Mouse (Mus musculus) testis, adult 2 months (tissue): ENCODE results near the gene Ucp2. TPM values are rescaled to one million over a fixed set of nuclear protein-coding genes. Genes with fewer than 3 reads are reported as not detected.

Experiments
- H3K27ac ChIP-seq: fragments of 200-500 bp; 2 replicates; pipeline ENCODE4 v1.5.1; 2012; ENCODE audit warnings: low read depth, low read length; ENCODE audit not compliant: control insufficient read depth, insufficient read depth
- H3K27me3 ChIP-seq: fragments of 200-500 bp; 2 replicates; pipeline ENCODE4 v1.6.1; 2012; ENCODE audit warnings: mild to moderate bottlenecking, low read length, moderate library complexity; ENCODE audit not compliant: control insufficient read depth, insufficient read depth
- H3K36me3 ChIP-seq: fragments of 200-500 bp; 2 replicates; pipeline ENCODE4 v1.6.1; 2012; ENCODE audit warnings: mild to moderate bottlenecking, low read length; ENCODE audit not compliant: control insufficient read depth, insufficient read depth
- H3K4me1 ChIP-seq: fragments of 200-500 bp; 2 replicates; pipeline ENCODE4 v1.6.1; 2012; ENCODE audit warnings: low read length; ENCODE audit not compliant: control insufficient read depth, insufficient read depth
- H3K4me3 ChIP-seq: fragments of 200-500 bp; 2 replicates; pipeline ENCODE4 v1.5.1; 2012; ENCODE audit warnings: low read depth, mild to moderate bottlenecking, low read length, moderate library complexity, mixed read lengths; ENCODE audit not compliant: control insufficient read depth
- CTCF ChIP-seq: fragments of 200-500 bp; IDR thresholded peaks from 2 replicates; pipeline ENCODE4 v1.5.1; 2012; ENCODE audit warnings: low read depth, mild to moderate bottlenecking, inconsistent platforms, low read length, moderate library complexity; ENCODE audit not compliant: control insufficient read depth, insufficient read depth, insufficient replicate concordance
- POLR2A ChIP-seq: fragments of 200-500 bp; IDR thresholded peaks from 2 replicates; pipeline ENCODE4 v1.6.1; 2012; ENCODE audit warnings: low read depth, mild to moderate bottlenecking, inconsistent platforms, low read length, moderate library complexity; ENCODE audit not compliant: control insufficient read depth
- polyA plus RNA-seq: library from polyadenylated mRNA; depleted of rRNA; stranded (reverse); fragments of >200 nt; gene quantifications from 2 replicates; pipeline ENCODE4 v1.2.3, GENCODE M21; 2012

Gene Ucp2
- polyA plus RNA-seq, 1 experiment = 53.2 TPM

- Histone ChIP-seq H3K36me3 (no peaks in the 10 kb centered on the region), H3K27me3 (no peaks in the 10 kb centered on the region), H3K4me1 (peaks cover 9% of the 10 kb centered on the region), H3K27ac (no peak overlapping the region), H3K4me3 (no peak overlapping the region)
- TF ChIP-seq CTCF = no peak
- no peak for TF ChIP-seq POLR2A
Observed at GRCm38 (mm10) chr7:100497982-100498381, 4.8 kb downstream of the Ucp2 start.

DNA sequence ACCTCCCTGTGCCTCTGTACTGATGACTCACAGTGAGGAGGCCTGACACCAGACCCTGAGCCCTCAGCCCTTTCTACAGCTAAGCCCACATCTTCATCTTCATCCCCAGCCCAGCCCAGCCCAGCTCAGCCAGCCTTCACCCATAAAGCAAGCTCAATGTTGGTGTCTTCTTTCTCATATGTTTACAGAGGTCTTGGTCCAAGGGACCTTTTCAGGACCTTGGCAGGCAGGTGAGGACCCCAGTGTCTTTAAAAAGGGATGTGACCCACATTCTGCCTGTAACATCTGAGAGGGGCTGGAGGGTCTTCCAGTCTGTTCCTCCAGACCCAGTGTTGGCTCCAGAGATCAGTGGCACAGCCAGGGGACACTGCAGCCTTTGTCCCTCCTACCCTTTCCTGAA is 6.3 kb downstream of the Ucp2 start:
- no peaks in the 10 kb centered on the region for H3K27me3 ChIP-seq
- no peak overlapping the region for H3K27ac ChIP-seq
- no peak overlapping the region for H3K4me3 ChIP-seq
- H3K4me1 ChIP-seq = peaks cover 5% of the 10 kb centered on the region
- TF ChIP-seq POLR2A = no peak
- TF ChIP-seq CTCF = no peak
- no peaks in the 10 kb centered on the region for H3K36me3 ChIP-seq

DNA sequence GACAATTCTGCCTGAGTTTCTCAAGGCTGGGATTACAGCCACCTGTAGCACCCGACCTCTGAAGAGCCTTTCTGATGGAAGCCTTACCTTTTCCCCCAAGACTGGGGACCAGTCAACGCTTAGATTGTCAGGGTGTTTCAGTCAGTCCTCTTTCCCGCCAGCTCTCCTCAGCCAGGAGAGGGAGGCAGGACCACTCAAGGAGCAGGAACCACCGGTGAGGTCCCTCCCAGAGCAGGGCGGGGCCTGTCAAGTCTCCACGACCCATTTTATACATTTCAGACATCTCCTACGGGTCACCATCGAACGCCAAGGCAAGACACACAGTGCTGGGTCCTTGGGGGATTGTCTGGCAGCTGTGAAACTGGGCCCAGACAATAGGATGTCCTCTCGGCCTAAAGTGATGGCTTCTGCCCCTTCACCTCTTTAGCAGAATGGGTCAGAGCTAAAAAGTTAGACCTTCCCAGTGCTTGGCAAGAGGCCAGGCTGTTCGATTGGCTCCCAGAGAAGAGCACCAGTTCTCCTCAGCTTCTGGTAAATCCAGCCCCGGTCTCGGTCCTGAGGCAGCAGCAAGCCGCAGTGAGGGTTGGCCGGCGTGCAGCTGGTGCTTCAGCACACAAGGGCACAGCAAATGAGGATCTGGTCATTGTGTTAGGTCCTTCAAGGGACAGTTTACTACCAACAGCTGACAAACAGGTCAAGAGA is 7.3 kb downstream of the Ucp2 start:
- peaks cover 5% of the 10 kb centered on the region for H3K4me1 ChIP-seq
- no peaks in the 10 kb centered on the region for H3K27me3 ChIP-seq
- H3K4me3 ChIP-seq = no peak overlapping the region
- no peak for TF ChIP-seq CTCF
- H3K27ac ChIP-seq = no peak overlapping the region; the same call in 1 of the 2 replicates
- no peaks in the 10 kb centered on the region for H3K36me3 ChIP-seq

DNA sequence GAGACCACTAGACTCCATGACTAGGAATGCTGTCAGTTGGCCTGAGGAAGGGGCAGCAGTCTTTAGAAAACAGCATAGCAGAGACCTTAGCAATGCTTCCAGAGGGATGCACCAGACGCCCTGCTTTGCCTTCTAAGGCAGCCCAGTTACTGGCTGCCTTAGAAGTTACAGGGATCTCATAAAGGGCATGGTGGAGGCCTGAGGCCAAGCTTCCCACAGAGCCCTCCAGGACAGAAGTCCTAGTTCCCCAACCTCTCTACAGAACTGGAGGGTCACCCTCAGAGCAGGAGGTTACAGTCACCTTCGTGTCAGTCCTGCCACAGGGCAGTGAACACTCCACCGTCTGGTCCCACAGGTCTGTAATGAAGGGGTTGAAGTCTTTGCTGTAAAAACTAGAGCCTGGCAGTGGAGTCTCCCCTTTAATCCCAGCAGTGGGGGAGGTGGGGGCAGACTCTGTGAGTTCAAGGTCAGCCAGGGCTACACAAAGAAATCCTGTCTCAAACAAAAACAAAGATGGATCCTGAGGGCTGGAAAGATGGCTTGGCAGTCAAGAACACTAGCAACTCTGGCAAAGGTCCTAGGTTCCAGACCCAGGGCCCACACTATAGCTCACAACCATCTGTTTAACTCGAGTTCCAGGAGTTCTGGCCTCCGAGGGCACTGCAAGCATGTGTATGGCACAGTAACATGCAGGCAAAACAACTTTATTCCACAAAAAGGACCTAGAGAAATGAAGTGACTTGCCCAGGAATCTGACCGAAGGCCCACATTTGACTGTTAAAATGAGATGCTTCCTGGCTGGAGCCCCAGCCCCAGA is 8.1 kb downstream of the Ucp2 start:
- Histone ChIP-seq H3K27ac (no peak overlapping the region), H3K4me1 (peaks cover 2% of the 10 kb centered on the region), H3K36me3 (no peaks in the 10 kb centered on the region), H3K4me3 (no peak overlapping the region), H3K27me3 (no peaks in the 10 kb centered on the region)
- no peak; the same call in 1 of the 2 replicates for TF ChIP-seq POLR2A
- no peak for TF ChIP-seq CTCF

DNA sequence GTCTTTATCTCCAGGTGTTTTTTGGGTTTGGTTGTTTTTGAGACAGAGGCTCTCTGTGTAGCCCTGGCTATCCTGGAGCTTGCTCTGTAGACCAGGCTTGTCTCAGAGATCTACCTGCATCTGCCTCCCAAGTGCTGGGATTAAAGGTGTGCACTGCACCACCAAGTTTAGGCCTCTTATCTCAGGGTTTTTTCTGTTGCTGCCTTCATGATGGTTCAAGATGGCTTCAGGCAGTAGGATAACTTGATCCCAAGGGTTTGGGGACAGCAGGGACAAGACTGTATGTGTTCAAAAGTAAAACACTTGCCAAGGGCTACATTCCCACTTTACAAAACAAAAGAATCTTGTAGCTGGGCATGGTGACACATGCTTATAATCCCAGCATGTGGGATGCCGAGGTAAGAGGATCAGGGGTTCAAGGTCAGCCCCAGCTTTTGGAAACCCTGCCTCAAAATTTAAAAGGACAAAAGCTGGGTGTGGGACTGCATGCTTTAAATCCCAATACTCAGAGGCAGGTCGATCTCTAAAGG is 8.8 kb downstream of the Ucp2 start:
- TF ChIP-seq CTCF = no peak
- TF ChIP-seq POLR2A = no peak
- Histone ChIP-seq H3K36me3 (no peaks in the 10 kb centered on the region), H3K27me3 (no peaks in the 10 kb centered on the region), H3K4me3 (no peak overlapping the region), H3K27ac (no peak overlapping the region), H3K4me1 (peaks cover 2% of the 10 kb centered on the region)

DNA sequence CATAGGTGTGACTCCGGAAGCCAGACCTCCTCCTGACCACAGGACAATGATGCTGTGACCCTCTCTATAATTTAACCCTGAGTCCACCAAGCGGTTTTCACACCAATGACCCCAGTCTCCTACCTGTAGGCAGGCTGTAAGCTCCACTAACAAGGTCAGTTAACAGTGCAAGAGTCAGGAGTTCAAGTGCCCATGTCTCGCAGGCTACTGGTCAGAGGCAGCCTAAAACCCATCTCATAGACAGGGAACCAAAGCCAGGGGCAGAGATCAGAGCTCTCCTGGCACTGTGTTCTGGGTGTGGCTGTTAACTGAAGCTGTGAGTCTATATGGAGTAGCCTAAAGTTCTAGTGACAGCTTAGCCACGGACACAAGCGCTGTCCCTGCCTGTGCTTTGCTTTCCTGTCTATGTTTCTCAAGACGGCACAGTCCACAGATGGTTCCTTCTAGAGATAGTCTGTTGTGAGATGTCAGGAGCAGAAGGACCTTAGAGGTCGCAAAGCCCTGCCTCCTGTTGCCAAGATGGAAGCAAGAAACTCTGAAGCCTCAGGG is 9.3 kb downstream of the Ucp2 start:
- Histone ChIP-seq H3K27ac (no peak overlapping the region), H3K36me3 (no peaks in the 10 kb centered on the region)
- TF ChIP-seq CTCF (no peak), POLR2A (no peak)

DNA sequence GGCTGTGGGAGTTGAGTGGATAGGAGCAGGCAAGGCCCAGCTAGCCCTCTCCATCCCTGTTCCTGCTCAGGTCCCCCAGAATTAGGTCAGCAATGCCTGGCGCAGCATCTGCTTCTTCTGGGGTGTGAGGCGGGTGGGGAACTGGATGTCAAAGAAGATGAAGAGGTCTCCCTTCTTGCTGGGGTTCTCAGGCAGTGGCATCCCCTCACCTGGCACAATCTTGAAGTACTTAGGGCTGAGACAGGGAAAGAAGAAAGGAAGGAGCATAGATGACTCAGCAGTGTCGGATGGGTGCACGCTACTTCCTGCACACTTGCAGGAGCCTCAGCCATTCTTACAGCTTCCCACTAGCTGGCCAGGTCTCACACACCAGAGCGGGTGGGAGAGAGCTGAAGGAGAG is 9.9 kb downstream of the Ucp2 start:
- no peak for TF ChIP-seq POLR2A
- TF ChIP-seq CTCF = no peak
- Histone ChIP-seq H3K27ac (no peak overlapping the region), H3K27me3 (no peaks in the 10 kb centered on the region), H3K4me1 (peaks cover 2% of the 10 kb centered on the region), H3K36me3 (no peaks in the 10 kb centered on the region), H3K4me3 (no peak overlapping the region)

More for the DNA sequence above, 9.3 kb downstream of the Ucp2 start:
- no peak overlapping the region for H3K4me3 ChIP-seq
- no peaks in the 10 kb centered on the region for H3K27me3 ChIP-seq
- peaks cover 2% of the 10 kb centered on the region for H3K4me1 ChIP-seq
